8 mouse cellular contexts compared by ENCODE assay signal in genomic region chr4:53713704-53714050, GRCm38 (mm10). TPM values are rescaled to one million over a fixed set of nuclear protein-coding genes. Genes with fewer than 3 reads are reported as not detected.
DNase-seq lines count a peak whose midpoint lies in the region; ATAC-seq and TF ChIP-seq lines count a peak whose summit lies in the region.

Fktn (plus strand) TSS chr4:53713998.

- H3K4me3 ChIP-seq in lung, postnatal 0 days (ENCODE audit: low read depth, low read length), result peak within 1 kb of the TSS; percentile 77
- peak within 1 kb of the TSS; percentile 83 for H3K4me3 ChIP-seq in embryonic facial prominence, embryonic 14.5 days (ENCODE audit: low read depth, low read length)
- H3K4me3 ChIP-seq in hindbrain, embryonic 14.5 days (replicated peaks; ENCODE audit: low read length), result peak within 1 kb of the TSS; percentile 94
- H3K4me3 ChIP-seq in liver, embryonic 14.5 days (ENCODE audit: insufficient read depth in 1 of 2, low read depth in 2 of 2, low read length in 2 of 2), result peak within 1 kb of the TSS; percentile 76 to 82

- TF ChIP-seq EP300 in lung, postnatal 0 days (IDR thresholded peaks at IDR 0.05), result no peak
- no peak for TF ChIP-seq EP300 in liver, embryonic 14.5 days (IDR thresholded peaks at IDR 0.05; ENCODE audit: low read depth)

- H3K9me3 ChIP-seq in lung, postnatal 0 days (ENCODE audit: low read length), result no peaks in the 10 kb centered on the region
- H3K9me3 ChIP-seq in embryonic facial prominence, embryonic 14.5 days (ENCODE audit: control insufficient read depth, low read length), result no peaks in the 10 kb centered on the region
- H3K9me3 ChIP-seq in hindbrain, embryonic 14.5 days (ENCODE audit: control insufficient read depth, low read length), result no peaks in the 10 kb centered on the region
- H3K9me3 ChIP-seq in liver, embryonic 14.5 days (ENCODE audit: control insufficient read depth, low read length), result no peaks in the 10 kb centered on the region

- H3K4me1 ChIP-seq in lung, postnatal 0 days (ENCODE audit: insufficient read depth, low read depth, low read length), result no peaks in the 10 kb centered on the region; the same call in 1 of the 2 replicates
- H3K4me1 ChIP-seq in embryonic facial prominence, embryonic 14.5 days (ENCODE audit: control insufficient read depth, insufficient read depth, low read length), result no peaks in the 10 kb centered on the region
- H3K4me1 ChIP-seq in hindbrain, embryonic 14.5 days (replicated peaks; ENCODE audit: control insufficient read depth, insufficient read depth, low read length), result peaks cover 9% of the 10 kb centered on the region
- peaks cover 0 to 2% of the 10 kb centered on the region in 2 experiments; a peak in 1 of 4 replicates for H3K4me1 ChIP-seq in liver, embryonic 14.5 days (replicated peaks; ENCODE audit: control insufficient read depth in 2 of 2, insufficient read depth in 2 of 2, low read length in 1 of 2)

- ATAC-seq in lung, postnatal 0 days, result peak; percentile 63
- ATAC-seq in embryonic facial prominence, embryonic 14.5 days (ENCODE audit: low read depth), result peak; percentile 81
- peak; percentile 84 for ATAC-seq in hindbrain, embryonic 14.5 days (ENCODE audit: low FRiP score)
- peak; percentile 64 for ATAC-seq in liver, embryonic 14.5 days (ENCODE audit: insufficient read depth)

- H3K27ac ChIP-seq in lung, postnatal 0 days (ENCODE audit: low read length), result peak within 1 kb of the TSS; percentile 72
- peak within 1 kb of the TSS; percentile 68 for H3K27ac ChIP-seq in embryonic facial prominence, embryonic 14.5 days (replicated peaks; ENCODE audit: low read depth, low read length)
- H3K27ac ChIP-seq in hindbrain, embryonic 14.5 days, result peak within 1 kb of the TSS; percentile 95
- no peak within 1 kb of the TSS for H3K27ac ChIP-seq in liver, embryonic 14.5 days

- no peaks in the 10 kb centered on the region for H3K27me3 ChIP-seq in lung, postnatal 0 days (replicated peaks; ENCODE audit: insufficient read depth, low read length)
- H3K27me3 ChIP-seq in embryonic facial prominence, embryonic 14.5 days (replicated peaks; ENCODE audit: control insufficient read depth, insufficient read depth, low read length), result no peaks in the 10 kb centered on the region
- H3K27me3 ChIP-seq in hindbrain, embryonic 14.5 days (ENCODE audit: control insufficient read depth, insufficient read depth, low read length), result no peaks in the 10 kb centered on the region
- H3K27me3 ChIP-seq in liver, embryonic 14.5 days (ENCODE audit: control insufficient read depth, insufficient read depth, low read length), result no peaks in the 10 kb centered on the region

- H3K9ac ChIP-seq in lung, postnatal 0 days (replicated peaks; ENCODE audit: low read depth), result peak within 1 kb of the TSS; percentile 54
- peak within 1 kb of the TSS; percentile 84 for H3K9ac ChIP-seq in embryonic facial prominence, embryonic 14.5 days (ENCODE audit: low read depth, low read length)
- peak within 1 kb of the TSS; percentile 95 for H3K9ac ChIP-seq in hindbrain, embryonic 14.5 days
- peak within 1 kb of the TSS; percentile 75 for H3K9ac ChIP-seq in liver, embryonic 14.5 days (replicated peaks)

- 14% methylated on average over 7 of the region's 7 CpGs for WGBS in lung, postnatal 0 days
- 14% methylated on average over 7 of the region's 7 CpGs for WGBS in embryonic facial prominence, embryonic 14.5 days
- WGBS in hindbrain, embryonic 14.5 days, result 10% methylated on average over 7 of the region's 7 CpGs
- WGBS in liver, embryonic 14.5 days (ENCODE audit: insufficient replicate concordance), result 18% methylated on average over 7 of the region's 7 CpGs

- TF ChIP-seq CTCF in lung, postnatal 0 days (IDR thresholded peaks at IDR 0.05), result no peak
- no peak for TF ChIP-seq CTCF in liver, embryonic 14.5 days (IDR thresholded peaks at IDR 0.05; ENCODE audit: low read depth)

- H3K4me2 ChIP-seq in lung, postnatal 0 days (replicated peaks; ENCODE audit: low read depth, low read length), result peak within 1 kb of the TSS; percentile 93
- peak within 1 kb of the TSS; percentile 57 for H3K4me2 ChIP-seq in embryonic facial prominence, embryonic 14.5 days (ENCODE audit: low read depth, low read length)
- peak within 1 kb of the TSS; percentile 79 for H3K4me2 ChIP-seq in hindbrain, embryonic 14.5 days (replicated peaks)
- peak within 1 kb of the TSS; percentile 69 for H3K4me2 ChIP-seq in liver, embryonic 14.5 days (ENCODE audit: low read depth)

- DNase-seq in lung, postnatal 0 days (ENCODE audit: low spot score), result no peak
- DNase-seq in lung, postnatal 10 days, result no peak
- DNase-seq in embryonic facial prominence, embryonic 14.5 days (ENCODE audit: low spot score), result peak; percentile 15
- DNase-seq in hindbrain, embryonic 14.5 days (ENCODE audit: low spot score), result no peak
- no peak for DNase-seq in liver, embryonic 14.5 days (ENCODE audit: low read depth in 3 of 3, low spot score in 3 of 3)
- DNase-seq in right cerebral cortex, postnatal 25 days, result no peak
- DNase-seq in MN1 (ENCODE audit: low spot score), result no peak
- DNase-seq in kidney, adult 18-20 months, result no peak

- no peaks in the 10 kb centered on the region for H3K36me3 ChIP-seq in lung, postnatal 0 days (ENCODE audit: insufficient read depth, low read length)
- H3K36me3 ChIP-seq in embryonic facial prominence, embryonic 14.5 days (ENCODE audit: control insufficient read depth, insufficient read depth, low read length), result no peaks in the 10 kb centered on the region; the same call in 1 of the 2 replicates
- H3K36me3 ChIP-seq in hindbrain, embryonic 14.5 days (replicated peaks; ENCODE audit: control insufficient read depth, insufficient read depth), result peaks cover 5% of the 10 kb centered on the region; the same call in 1 of the 2 replicates
- no peaks in the 10 kb centered on the region for H3K36me3 ChIP-seq in liver, embryonic 14.5 days (replicated peaks; ENCODE audit: control insufficient read depth, insufficient read depth, low read depth)

RNA-seq across cellular contexts. Expression of gene Fktn, which starts in this region (rescaled TPM):
- 8.8 and 12.2 TPM in 2 replicates for polyA plus RNA-seq in lung, postnatal 0 days (2015; fragmentation: Nextera tagmentation; extraction: Ambion mirVana)
- 10.8 and 13.5 TPM in 2 replicates for polyA plus RNA-seq in embryonic facial prominence, embryonic 14.5 days (2014; fragmentation: Nextera tagmentation; extraction: Ambion mirVana)
- polyA plus RNA-seq in hindbrain, embryonic 14.5 days (2014; fragmentation: Nextera tagmentation; extraction: Ambion mirVana), result 20.4 and 25.8 TPM in 2 replicates
- 1.5 and 2.0 TPM in 2 replicates for polyA plus RNA-seq in liver, embryonic 14.5 days (2012; rRNA removed)
- 2.3 and 2.5 TPM in 2 replicates for polyA plus RNA-seq in liver, embryonic 14.5 days (2014; fragmentation: Nextera tagmentation; extraction: Ambion mirVana)
